Mouse (Mus musculus) thymus, adult 2 months (tissue): ENCODE measurements around the gene Mfsd11.

ENCODE experiments used
- CTCF ChIP-seq: fragments of 200-500 bp; IDR thresholded peaks from 2 replicates; pipeline ENCODE4 v1.5.1; 2012; ENCODE audit warnings: mild to moderate bottlenecking, control low read depth, low read length, moderate library complexity, borderline replicate concordance; ENCODE audit not compliant: control insufficient read depth, poor library complexity, insufficient read depth; ENCODE audit errors: extremely low read depth
- POLR2A ChIP-seq: fragments of 200-500 bp; IDR thresholded peaks from 2 replicates; pipeline ENCODE4 v1.6.1; 2012; ENCODE audit warnings: mild to moderate bottlenecking, low read length, control low read depth, moderate library complexity; ENCODE audit not compliant: control insufficient read depth, poor library complexity, insufficient read depth; ENCODE audit errors: extremely low read depth

- TF ChIP-seq CTCF (no peak), POLR2A (no peak)
Observed at GRCm38 (mm10) chr11:116869223-116869622, 17.0 kb downstream of the Mfsd11 start.
